Mouse (Mus musculus): ENCODE data around the gene Gtf2h1. TPM values are rescaled to one million over a fixed set of nuclear protein-coding genes. Genes with fewer than 3 reads are reported as not detected.

Gene Gtf2h1
- total and polyA plus RNA-seq, 2 experiments from 2014 or later, result 26.5 to 36.2 TPM

- Histone ChIP-seq H3K4me3 (ENCODE audit: low read length) (no peak overlapping the region), H3K9me3 (ENCODE audit: low read length) (no peaks in the 10 kb centered on the region), H3K4me1 (ENCODE audit: insufficient read depth, low read length) (no peaks in the 10 kb centered on the region), H3K9ac (replicated peaks; ENCODE audit: low read length) (no peak overlapping the region), H3K4me2 (ENCODE audit: low read depth, low read length) (no peak overlapping the region), H3K27me3 (ENCODE audit: insufficient read depth, low read length) (no peaks in the 10 kb centered on the region), H3K27ac (no peak overlapping the region), H3K36me3 (ENCODE audit: insufficient read depth, low read length) (peaks cover 34% of the 10 kb centered on the region)
- DNase-seq (ENCODE audit: low spot score) (no peak), ATAC-seq (no peak)
- WGBS, result 78% methylated on average over 9 of the region's 9 CpGs
- TF ChIP-seq CTCF (IDR thresholded peaks at IDR 0.05; ENCODE audit: low read depth), result no peak
Measured at GRCm38 (mm10) chr7:46857436-46857835, 61.5 kb downstream of the Gtf2h1 start.

- no peak overlapping the region for H3K4me3 ChIP-seq (ENCODE audit: low read length)
- ATAC-seq, result no peak
- H3K4me1 ChIP-seq (ENCODE audit: insufficient read depth, low read length), result no peaks in the 10 kb centered on the region
- no peak overlapping the region for H3K9ac ChIP-seq (replicated peaks; ENCODE audit: low read length)
- no peak for TF ChIP-seq CTCF (IDR thresholded peaks at IDR 0.05; ENCODE audit: low read depth)
- H3K4me2 ChIP-seq (ENCODE audit: low read depth, low read length), result no peak overlapping the region
- no peaks in the 10 kb centered on the region for H3K27me3 ChIP-seq (ENCODE audit: insufficient read depth, low read length)
- WGBS, result 68% methylated on average over 6 of the region's 6 CpGs
- no peaks in the 10 kb centered on the region for H3K9me3 ChIP-seq (ENCODE audit: low read length)
- H3K27ac ChIP-seq, result no peak overlapping the region
- no peak for DNase-seq (ENCODE audit: low spot score)
- peaks cover 20% of the 10 kb centered on the region; the same call in 1 of the 2 replicates for H3K36me3 ChIP-seq (ENCODE audit: insufficient read depth, low read length)
Measured at GRCm38 (mm10) chr7:46859031-46859430, 63.1 kb downstream of the Gtf2h1 start.

- DNase-seq (ENCODE audit: low spot score), result no peak
- 38% methylated on average over 10 of the region's 10 CpGs for WGBS
- H3K4me2 ChIP-seq (ENCODE audit: low read depth, low read length), result no peak within 1 kb of the TSS
Measured at GRCm38 (mm10) chr7:46860996-46861395, 65.1 kb downstream of the Gtf2h1 start, which contains the start of gene Ldhc. Gene Ldhc, plus strand, starts transcription at chr7:46861203.

GRCm38 (mm10) chr7:46871988-46872387 is 76.1 kb downstream of the Gtf2h1 start:
- 78% methylated on average over 4 of the region's 4 CpGs for WGBS
- H3K4me2 ChIP-seq (ENCODE audit: low read depth, low read length), result no peak overlapping the region

More at GRCm38 (mm10) chr7:46860996-46861395, 65.1 kb downstream of the Gtf2h1 start, which contains the start of gene Ldhc:
- Histone ChIP-seq H3K4me3 (ENCODE audit: low read length) (no peak within 1 kb of the TSS), H3K9ac (replicated peaks; ENCODE audit: low read length) (no peak within 1 kb of the TSS), H3K9me3 (ENCODE audit: low read length) (no peaks in the 10 kb centered on the region), H3K27me3 (ENCODE audit: insufficient read depth, low read length) (no peaks in the 10 kb centered on the region), H3K4me1 (ENCODE audit: insufficient read depth, low read length) (no peaks in the 10 kb centered on the region), H3K27ac (no peak within 1 kb of the TSS), H3K36me3 (ENCODE audit: insufficient read depth, low read length) (peaks cover 3% of the 10 kb centered on the region; the same call in 1 of the 2 replicates)
- ATAC-seq, result no peak
- no peak for TF ChIP-seq CTCF (IDR thresholded peaks at IDR 0.05; ENCODE audit: low read depth)

More at GRCm38 (mm10) chr7:46871988-46872387, 76.1 kb downstream of the Gtf2h1 start:
- DNase-seq (ENCODE audit: low spot score) (no peak), ATAC-seq (no peak)
- Histone ChIP-seq H3K4me3 (ENCODE audit: low read length) (no peak overlapping the region), H3K36me3 (ENCODE audit: insufficient read depth, low read length) (no peaks in the 10 kb centered on the region), H3K4me1 (ENCODE audit: insufficient read depth, low read length) (no peaks in the 10 kb centered on the region), H3K27me3 (ENCODE audit: insufficient read depth, low read length) (no peaks in the 10 kb centered on the region), H3K9ac (replicated peaks; ENCODE audit: low read length) (no peak overlapping the region), H3K27ac (no peak overlapping the region), H3K9me3 (ENCODE audit: low read length) (no peaks in the 10 kb centered on the region)
- no peak for TF ChIP-seq CTCF (IDR thresholded peaks at IDR 0.05; ENCODE audit: low read depth)

Other genes starting within 250 kb of the Gtf2h1 start
- gene Sergef, start 156.3 kb upstream of the Gtf2h1 start, total RNA-seq (2014; rRNA removed), result 41.8 and 53.5 TPM in 2 replicates
- gene Sergef, start 156.3 kb upstream of the Gtf2h1 start, polyA plus RNA-seq (2015; fragmentation: Nextera tagmentation; extraction: Ambion mirVana), result 45.6 and 48.0 TPM in 2 replicates
- 0.73 and 1.0 TPM in 2 replicates for gene Tph1, start 123.6 kb upstream of the Gtf2h1 start, total RNA-seq (2014; rRNA removed)
- gene Tph1, start 123.6 kb upstream of the Gtf2h1 start, polyA plus RNA-seq (2015; fragmentation: Nextera tagmentation; extraction: Ambion mirVana), result 0.73 and 0.98 TPM in 2 replicates
- 12.2 and 14.4 TPM in 2 replicates for gene Saal1, start 85.4 kb upstream of the Gtf2h1 start, total RNA-seq (2014; rRNA removed)
- 13.0 and 13.4 TPM in 2 replicates for gene Saal1, start 85.4 kb upstream of the Gtf2h1 start, polyA plus RNA-seq (2015; fragmentation: Nextera tagmentation; extraction: Ambion mirVana)
- gene Saa3, start 80.4 kb upstream of the Gtf2h1 start, total RNA-seq (2014; rRNA removed), result 0.54 TPM in 1 of 2 replicates, not detected in the other
- gene Saa3, start 80.4 kb upstream of the Gtf2h1 start, polyA plus RNA-seq (2015; fragmentation: Nextera tagmentation; extraction: Ambion mirVana), result 0.36 and 0.43 TPM in 2 replicates
- gene Saa4, start 63.5 kb upstream of the Gtf2h1 start, total RNA-seq (2014; rRNA removed), result not detected in 2 replicates
- gene Saa4, start 63.5 kb upstream of the Gtf2h1 start, polyA plus RNA-seq (2015; fragmentation: Nextera tagmentation; extraction: Ambion mirVana), result not detected in 2 replicates
- not detected in 2 replicates for gene Saa1, start 53.1 kb upstream of the Gtf2h1 start, total RNA-seq (2014; rRNA removed)
- 0.32 and 0.43 TPM in 2 replicates for gene Saa1, start 53.1 kb upstream of the Gtf2h1 start, polyA plus RNA-seq (2015; fragmentation: Nextera tagmentation; extraction: Ambion mirVana)
- gene Saa2, start 44.3 kb upstream of the Gtf2h1 start, total RNA-seq (2014; rRNA removed), result 0.05 TPM in 1 of 2 replicates, not detected in the other
- 0.39 and 1.1 TPM in 2 replicates for gene Saa2, start 44.3 kb upstream of the Gtf2h1 start, polyA plus RNA-seq (2015; fragmentation: Nextera tagmentation; extraction: Ambion mirVana)
- 20.3 and 21.6 TPM in 2 replicates for gene Hps5, start within 50 bp of the Gtf2h1 start, total RNA-seq (2014; rRNA removed)
- 8.9 and 9.8 TPM in 2 replicates for gene Hps5, start within 50 bp of the Gtf2h1 start, polyA plus RNA-seq (2015; fragmentation: Nextera tagmentation; extraction: Ambion mirVana)
- 424 and 467 TPM in 2 replicates for gene Ldha, start 45.4 kb downstream of the Gtf2h1 start, total RNA-seq (2014; rRNA removed)
- 747 and 766 TPM in 2 replicates for gene Ldha, start 45.4 kb downstream of the Gtf2h1 start, polyA plus RNA-seq (2015; fragmentation: Nextera tagmentation; extraction: Ambion mirVana)
- not detected in 2 replicates for gene Ldhc, start 65.1 kb downstream of the Gtf2h1 start, total RNA-seq (2014; rRNA removed)
- 0.15 and 0.26 TPM in 2 replicates for gene Ldhc, start 65.1 kb downstream of the Gtf2h1 start, polyA plus RNA-seq (2015; fragmentation: Nextera tagmentation; extraction: Ambion mirVana)
- gene Tsg101, start 123.9 kb downstream of the Gtf2h1 start, total RNA-seq (2014; rRNA removed), result 83.7 and 105 TPM in 2 replicates
- 272 and 279 TPM in 2 replicates for gene Tsg101, start 123.9 kb downstream of the Gtf2h1 start, polyA plus RNA-seq (2015; fragmentation: Nextera tagmentation; extraction: Ambion mirVana)
- 8.4 and 10.1 TPM in 2 replicates for gene Uevld, start 162.4 kb downstream of the Gtf2h1 start, total RNA-seq (2014; rRNA removed)
- gene Uevld, start 162.4 kb downstream of the Gtf2h1 start, polyA plus RNA-seq (2015; fragmentation: Nextera tagmentation; extraction: Ambion mirVana), result 5.0 and 5.4 TPM in 2 replicates
- not detected in 2 replicates for gene Gm9999, start 187.5 kb downstream of the Gtf2h1 start, total RNA-seq (2014; rRNA removed)
- gene Gm9999, start 187.5 kb downstream of the Gtf2h1 start, polyA plus RNA-seq (2015; fragmentation: Nextera tagmentation; extraction: Ambion mirVana), result not detected in 2 replicates
- 9.1 and 9.7 TPM in 2 replicates for gene Spty2d1, start 212.3 kb downstream of the Gtf2h1 start, total RNA-seq (2014; rRNA removed)
- 5.1 and 5.8 TPM in 2 replicates for gene Spty2d1, start 212.3 kb downstream of the Gtf2h1 start, polyA plus RNA-seq (2015; fragmentation: Nextera tagmentation; extraction: Ambion mirVana)

All from hindbrain, postnatal 0 days (tissue).